Mouse (Mus musculus): Measurements from ENCODE around the gene Lpar3. TPM values are rescaled to one million over a fixed set of nuclear protein-coding genes. Genes with fewer than 3 reads are reported as not detected.

Gene Lpar3
- total RNA-seq, 2 experiments from 2014 or later, result 0.24 to 0.28 TPM

DNA sequence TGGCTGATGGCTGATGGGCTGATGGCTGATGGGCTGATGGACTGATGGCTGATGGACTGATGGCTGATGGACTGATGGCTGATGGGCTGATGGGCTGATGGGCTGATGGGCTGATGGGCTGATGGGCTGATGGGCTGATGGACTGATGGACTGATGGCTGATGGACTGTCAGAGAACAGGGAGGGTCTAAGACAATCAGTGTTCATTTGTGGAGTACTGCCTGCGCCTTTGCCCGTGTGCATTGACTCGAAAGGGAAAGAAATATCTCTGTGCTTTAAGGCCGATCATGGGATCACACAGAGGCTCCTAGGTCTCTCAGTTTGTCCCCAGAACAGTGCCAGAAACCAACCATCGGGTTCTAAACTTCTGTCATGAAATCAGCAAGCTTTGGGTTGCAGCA lies 34.4 kb downstream of the Lpar3 start:
- intact Hi-C loops (cut with DNase I), result no loop called here

DNA sequence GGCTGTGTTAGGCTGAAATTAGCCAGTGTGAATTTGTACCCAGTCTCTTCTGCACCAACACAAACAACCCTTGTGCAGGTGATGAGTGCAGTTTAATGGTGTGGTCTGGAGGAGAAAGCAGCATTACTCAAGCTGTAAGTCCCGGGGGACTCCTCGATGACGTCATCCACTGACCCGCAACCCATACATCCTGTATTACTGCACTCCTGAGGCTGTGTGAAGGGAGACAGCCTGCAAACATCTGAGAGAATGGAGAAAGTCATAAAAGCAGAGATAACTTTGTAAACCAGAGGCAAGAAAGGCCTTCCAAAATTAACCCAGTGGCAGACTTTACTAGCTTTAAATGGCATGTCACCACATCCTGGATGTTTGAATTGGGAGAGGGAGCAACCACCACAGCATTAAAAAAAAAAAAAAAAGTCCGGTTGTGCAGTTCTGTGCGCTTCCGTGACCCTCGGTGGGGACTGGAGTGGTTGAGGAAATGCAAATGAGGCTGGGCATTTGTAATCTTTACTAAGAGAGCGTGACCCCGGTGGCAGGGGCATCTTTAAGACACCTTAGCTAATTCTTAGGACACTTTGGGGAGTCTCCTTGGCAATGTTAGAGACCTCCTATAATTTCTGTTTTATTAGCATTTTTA lies 36.8 kb downstream of the Lpar3 start:
- intact Hi-C loops (cut with DNase I), result no loop called here
- DNase-seq, result no peak

More for the DNA sequence above, 34.4 kb downstream of the Lpar3 start:
- DNase-seq, result no peak

DNA sequence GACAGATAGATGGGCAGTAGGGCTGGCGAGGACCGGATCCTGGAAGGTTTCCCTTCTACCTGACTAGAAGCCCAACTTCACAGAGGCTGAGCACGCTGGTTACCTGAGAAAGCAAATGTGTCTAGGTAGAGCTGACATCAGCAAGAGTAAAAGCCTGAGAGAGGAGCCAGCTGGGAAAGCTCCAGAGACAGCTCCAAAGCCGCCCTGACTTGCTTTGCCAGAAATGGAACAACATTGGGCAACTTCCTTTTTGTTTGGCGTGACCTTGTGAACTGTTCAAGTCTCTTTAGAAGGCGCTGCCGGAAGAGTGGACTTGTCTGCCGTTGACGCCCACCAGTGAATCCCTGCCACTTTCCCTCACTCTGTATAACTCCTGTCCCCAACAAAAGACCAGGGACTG lies 39.4 kb downstream of the Lpar3 start:
- intact Hi-C loops (cut with DNase I), result no loop called here
- no peak for DNase-seq

DNA sequence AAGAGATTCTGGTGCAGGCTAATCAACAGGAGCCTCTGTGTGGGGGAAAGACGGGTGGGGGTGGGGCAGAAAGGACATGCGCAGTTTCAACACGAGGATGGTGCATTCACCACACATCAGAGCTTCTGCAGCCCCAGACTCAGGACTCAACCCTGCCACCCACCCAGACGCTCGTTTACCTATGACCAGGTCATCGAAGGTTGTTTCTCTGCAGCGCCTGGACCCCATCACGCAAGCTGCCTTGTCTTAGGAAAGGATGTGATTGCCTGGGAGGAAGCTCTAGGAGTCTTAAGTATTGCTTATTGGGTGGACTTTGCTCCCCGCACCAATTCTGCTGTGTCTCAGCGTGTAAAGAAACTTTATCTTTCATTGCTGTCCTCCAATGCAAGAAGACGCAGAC lies 40.1 kb downstream of the Lpar3 start:
- intact Hi-C loops (cut with DNase I), result no loop called here
- DNase-seq, result no peak

DNA sequence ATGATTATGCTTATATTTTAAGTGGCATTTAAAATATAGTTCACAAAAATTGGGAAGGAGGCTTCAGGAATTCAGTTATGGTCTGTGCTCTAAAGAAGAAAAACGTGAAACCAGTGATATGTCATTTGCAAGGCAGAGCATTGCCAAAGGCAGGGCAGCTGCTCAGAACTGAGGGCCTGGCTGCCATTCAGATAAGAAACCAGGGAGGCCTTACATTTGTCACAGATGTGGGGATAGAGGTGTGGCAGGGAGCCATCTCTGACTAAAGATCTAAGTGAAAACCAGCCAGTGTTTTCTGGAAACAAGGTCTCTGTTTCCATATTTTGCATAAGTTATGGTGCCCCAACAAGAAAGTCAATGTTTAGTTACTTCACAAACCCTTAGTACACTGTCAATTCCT lies 41.8 kb downstream of the Lpar3 start:
- intact Hi-C loops (cut with DNase I), result no loop called here
- no peak for DNase-seq

DNA sequence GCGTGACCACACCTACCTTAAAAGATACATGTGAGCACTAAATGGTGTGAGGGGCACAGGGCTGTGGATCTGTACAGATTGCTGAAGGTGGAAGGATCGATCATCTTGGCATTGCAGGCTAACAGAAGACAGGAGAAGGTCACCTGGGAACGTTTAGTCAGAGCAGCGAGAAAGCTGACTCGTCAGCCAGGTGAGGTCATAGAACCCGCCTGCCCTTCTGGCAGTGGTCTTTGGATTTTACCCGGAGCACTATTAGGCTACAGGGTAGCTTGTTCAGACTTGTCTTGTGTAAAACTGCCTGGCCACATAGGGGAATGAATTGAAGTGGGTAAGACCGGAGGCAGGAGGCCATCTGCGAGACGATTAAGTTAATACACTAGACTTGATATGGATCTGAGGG lies 43.4 kb downstream of the Lpar3 start:
- intact Hi-C loops (cut with DNase I), result no loop called here
- no peak for DNase-seq

DNA sequence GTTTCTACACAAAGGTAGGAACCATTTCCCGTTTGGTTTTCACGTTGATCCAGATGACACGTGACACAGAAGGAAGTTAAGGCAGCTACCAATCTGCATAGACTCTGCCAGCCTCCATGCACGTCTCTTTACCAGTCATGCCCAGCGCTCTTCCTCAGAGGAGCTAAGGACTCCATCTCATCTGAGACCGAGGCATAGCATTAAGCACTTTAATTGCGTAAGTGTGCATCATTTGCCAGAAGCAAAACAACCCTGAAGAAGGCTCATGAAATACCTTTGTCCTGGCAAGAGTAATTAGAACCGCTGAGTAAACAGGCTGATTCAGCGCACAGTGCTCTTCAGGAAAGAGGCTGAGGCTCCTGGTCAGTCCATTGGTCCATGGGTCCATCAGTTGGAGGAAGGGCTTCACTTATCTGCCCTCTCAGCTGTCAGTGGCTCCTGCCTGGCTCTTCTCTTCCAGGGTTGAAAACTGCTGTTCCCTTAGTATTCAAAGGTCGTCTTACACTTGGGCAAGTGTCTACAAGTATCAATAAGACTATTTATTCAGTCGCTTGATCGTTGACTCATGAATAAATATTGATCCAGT lies 44.9 kb downstream of the Lpar3 start:
- intact Hi-C loops (cut with DNase I), result no loop called here

DNA sequence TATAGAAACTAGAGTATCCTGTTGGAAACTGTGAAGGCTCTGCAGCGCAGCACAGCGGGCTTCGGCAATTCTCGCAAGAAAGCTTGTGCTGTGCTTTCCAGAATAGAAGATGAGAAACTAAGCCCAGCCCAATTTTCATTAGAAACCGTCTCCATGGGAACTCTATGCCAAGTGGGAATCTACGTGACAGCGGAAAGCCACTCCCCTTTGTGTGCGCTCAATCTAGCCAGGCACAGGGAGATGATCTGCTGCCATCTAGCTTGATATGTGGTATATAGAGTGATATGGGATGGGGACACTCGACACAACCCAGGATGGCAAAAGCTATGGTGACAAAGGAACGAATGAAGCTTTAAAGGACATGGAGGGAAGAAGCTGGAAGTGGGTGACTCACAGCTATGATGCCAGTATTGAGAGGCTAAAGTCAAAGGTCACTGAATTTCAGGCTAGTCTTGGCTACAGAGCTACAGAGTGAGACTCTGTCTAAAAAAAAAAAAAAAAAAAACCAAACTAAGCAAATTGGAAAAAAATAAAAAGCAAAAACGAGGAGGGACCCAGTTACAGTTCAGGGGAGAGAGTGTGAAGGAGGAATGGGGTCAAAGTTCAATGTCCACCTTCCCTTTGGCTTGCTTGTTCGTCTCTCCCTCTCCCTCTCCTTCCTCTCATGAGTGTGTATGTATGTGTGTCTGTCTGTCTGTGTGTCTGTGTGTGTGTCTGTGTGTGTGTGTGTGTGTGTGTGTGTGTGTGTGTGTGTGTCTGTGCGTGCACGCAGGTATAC lies 47.5 kb downstream of the Lpar3 start:
- no peak for DNase-seq
- intact Hi-C loops (cut with DNase I), result no loop called here

More for the DNA sequence above, 44.9 kb downstream of the Lpar3 start:
- no peak for DNase-seq

DNA sequence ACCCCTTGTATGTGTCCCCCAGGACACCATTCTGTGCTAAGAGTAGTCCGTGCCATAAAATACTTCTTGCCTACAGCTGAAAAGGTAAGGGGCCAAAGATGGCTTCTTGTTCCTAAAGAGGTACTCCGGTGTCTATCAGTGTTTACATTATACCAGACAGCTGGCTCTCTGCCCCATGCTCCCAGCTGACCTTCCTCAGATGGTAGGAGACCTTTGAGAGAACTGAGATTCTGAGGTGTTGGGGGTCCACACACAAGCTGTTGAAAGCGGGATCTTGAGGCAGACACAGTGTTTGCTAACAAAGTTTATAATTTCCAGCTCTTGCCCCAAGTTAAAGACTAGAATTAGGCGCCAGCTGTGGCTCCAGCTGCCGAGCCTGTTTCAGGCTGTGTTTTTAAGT lies 53.7 kb downstream of the Lpar3 start:
- intact Hi-C loops (cut with DNase I), result no loop called here

DNA sequence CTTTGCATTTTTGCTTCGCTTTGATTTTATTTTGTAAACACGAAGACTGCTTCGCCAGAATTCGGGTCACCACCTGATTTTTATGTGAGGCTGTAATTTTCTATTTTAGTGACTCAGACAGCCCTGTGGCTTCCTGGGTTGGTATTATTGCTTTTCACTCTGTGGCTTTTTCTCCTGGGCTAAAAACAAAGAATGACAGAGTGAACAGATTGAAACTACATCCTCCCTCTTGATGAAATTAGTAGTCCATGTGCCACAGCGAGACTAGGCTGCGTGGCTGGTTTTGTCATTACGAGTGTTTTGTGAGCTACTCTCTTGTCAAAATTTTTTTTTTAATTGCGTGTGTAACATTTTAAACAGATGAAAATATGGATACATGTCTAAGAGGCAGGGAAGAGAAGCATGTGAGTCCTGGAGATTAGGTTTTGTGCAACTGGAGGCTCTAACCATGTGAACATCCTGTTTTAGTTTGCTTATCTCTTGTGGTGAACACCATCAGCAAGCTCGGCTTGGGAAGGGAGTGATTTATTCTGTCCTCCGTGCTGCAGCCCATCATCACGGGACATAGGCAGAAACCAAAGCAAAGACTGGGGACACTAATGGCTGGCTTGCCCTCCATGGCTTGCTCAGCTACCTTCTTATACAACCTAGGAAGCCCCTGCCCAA lies 54.7 kb downstream of the Lpar3 start:
- intact Hi-C loops (cut with DNase I), result loop anchor here (5.0 kb wide), 1 partner anchor 88 kb away; no protein-coding TSS in a partner anchor
- no peak for DNase-seq

More for the DNA sequence above, 53.7 kb downstream of the Lpar3 start:
- no peak for DNase-seq

DNA sequence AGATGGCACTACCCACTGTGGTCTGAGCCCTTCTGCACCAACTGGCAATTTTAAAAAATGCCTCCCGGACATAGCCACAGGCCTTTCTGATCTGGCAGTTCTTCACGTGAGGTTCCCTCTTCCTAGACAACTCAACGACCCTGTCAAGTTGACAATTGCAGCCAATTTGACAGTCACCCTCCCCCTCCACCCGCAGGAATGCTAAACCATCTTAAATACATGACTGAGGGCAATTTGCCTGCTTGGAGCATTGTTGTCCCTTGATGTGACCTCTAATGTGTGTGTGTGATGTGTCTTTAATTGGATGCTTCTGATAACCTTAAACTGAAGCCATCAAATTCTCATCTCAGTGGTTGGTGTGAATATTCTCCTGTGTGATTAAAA lies 55.3 kb downstream of the Lpar3 start:
- no peak for DNase-seq
- intact Hi-C loops (cut with DNase I), result loop anchor here (5.0 kb wide), 1 partner anchor 89 kb away; no protein-coding TSS in a partner anchor

DNA sequence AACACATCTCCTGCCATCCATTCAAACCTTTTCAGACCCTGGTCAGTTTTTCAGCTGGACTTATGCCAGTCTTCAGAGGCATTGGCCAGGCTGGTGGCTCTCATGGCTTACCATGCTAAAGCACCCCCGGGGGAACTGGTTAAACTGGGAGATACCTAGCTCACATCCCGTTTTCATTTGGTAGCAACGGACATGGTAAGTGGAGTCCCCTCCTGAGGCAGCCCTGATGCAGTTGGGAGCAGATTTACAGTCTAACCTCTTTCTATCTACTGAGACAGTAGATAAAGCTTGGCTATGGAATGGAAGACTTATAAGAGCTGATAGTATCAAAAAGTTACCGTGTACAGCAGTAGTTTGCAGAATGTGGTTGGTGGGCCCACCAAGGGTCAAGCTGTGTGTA lies 56.2 kb downstream of the Lpar3 start:
- intact Hi-C loops (cut with DNase I), result loop anchor here (5.0 kb wide), 1 partner anchor 90 kb away; no protein-coding TSS in a partner anchor

DNA sequence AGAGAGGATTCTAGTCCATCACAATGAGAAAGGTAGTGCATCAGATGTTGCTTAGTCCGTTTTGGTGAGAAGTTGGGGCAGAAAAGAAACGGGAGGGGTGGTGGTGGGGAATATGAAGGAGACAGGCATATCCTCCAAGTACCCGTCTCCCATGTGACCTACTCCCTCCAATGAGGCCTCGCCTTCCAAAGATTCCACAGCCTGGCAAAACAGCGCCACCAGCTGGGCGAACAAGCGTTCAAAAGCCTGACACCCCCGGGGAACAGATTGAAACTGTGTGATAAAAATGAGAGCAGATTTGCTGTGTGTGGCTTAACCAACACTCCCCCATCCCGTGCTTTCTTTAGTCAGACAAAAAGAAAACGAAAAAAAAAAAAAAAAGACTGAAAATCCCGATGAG lies 56.7 kb downstream of the Lpar3 start:
- intact Hi-C loops (cut with DNase I), result loop anchor here (5.0 kb wide), 1 partner anchor 90 kb away; no protein-coding TSS in a partner anchor
- DNase-seq, result no peak

More for the DNA sequence above, 56.2 kb downstream of the Lpar3 start:
- DNase-seq, result no peak

DNA sequence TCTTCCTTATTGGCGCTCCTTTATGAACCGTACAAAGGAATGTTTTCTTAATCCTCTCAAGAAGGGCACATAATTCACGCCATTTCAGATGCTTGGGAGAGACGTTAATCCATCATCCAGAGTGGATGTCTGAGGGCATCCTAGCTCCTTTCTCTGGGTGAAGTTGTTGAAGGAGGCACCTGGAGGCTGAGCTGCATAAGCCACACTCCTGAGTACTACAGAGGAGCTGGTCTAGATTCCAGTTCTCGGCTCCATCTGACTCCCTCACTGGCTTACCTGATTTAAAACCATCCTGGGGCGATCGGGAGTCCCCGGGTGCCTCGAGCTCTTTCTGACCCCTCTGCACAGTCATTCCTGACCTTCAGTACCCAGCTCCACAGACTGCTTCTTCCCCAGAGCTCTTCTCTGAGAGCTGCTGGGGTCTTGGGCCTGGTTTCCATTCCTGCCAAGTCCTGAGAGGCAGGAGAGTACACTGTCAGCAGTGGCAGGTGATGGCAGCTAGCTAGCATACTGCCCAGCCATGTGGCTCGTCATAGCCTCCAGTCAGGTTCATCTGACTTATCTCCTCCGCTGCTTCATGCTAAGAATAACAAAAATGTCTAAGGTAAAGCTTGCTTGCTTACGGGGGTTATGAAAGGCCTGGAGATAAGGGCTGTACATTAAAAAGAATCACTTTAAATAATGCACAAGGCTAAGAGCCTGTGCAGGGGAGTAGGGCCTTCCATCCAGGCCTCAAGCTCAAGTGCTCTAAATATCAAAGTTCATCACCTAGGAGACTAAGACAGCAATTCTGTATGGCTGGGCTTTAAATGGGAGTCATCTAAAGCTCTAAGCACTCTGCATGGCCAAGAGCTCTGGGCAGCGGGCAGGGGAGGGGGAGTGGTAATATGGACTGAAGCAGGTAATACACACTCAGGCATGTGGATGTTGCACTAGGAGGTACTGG lies 57.7 kb downstream of the Lpar3 start:
- intact Hi-C loops (cut with DNase I), result loop anchor here (5.0 kb wide), 1 partner anchor 91 kb away; no protein-coding TSS in a partner anchor
- peak in 1 of 2 experiments; percentile 11 for DNase-seq

DNA sequence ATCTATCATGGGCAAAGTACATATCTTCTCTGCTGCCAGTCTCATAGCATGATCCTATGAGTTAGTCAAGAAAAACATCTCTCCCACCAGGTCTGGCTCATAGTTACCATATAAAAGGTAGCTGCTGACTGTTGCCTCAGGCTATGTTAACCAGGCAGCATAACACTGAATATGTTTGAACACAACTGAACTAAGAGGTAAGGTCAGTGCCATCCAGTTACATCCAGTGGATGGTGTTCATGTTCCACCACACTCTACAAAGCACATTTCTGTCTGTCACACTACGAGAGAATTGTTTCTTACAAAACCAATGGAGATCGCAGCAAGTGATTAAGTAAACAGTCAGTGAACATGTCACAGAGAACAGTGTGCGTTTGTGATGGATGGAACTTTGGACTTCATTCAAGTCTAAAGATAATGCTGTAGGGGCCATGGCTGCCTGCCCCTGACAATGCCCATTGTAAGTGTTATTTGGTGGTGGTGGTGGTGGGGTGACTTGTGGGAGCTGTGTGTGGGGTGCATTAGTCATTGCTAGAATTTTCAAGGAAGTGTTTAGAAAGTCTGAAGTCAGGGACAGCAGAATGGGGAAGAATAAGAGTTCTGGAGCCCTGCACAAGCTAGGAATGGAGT lies 63.1 kb downstream of the Lpar3 start:
- intact Hi-C loops (cut with DNase I), result no loop called here
- DNase-seq, result no peak

DNA sequence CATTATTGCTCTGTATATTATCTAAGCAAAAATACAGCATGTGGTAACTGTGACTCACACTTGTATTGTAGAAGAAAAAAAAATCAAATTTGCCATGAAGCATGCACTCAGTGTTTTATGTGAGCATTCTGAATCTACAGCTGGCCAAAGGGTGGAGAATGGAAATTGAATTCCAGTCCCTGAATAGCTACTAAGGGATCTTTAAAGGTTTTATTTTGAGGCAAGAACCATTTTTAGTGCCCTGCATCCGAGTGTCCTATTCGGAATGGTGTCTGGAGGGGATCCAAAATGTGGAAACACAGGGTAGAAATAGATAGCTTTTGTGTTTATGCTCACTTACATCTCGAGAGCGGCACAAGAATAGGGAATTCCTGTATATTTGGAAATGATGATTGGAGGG lies 65.4 kb downstream of the Lpar3 start:
- no peak for DNase-seq

DNA sequence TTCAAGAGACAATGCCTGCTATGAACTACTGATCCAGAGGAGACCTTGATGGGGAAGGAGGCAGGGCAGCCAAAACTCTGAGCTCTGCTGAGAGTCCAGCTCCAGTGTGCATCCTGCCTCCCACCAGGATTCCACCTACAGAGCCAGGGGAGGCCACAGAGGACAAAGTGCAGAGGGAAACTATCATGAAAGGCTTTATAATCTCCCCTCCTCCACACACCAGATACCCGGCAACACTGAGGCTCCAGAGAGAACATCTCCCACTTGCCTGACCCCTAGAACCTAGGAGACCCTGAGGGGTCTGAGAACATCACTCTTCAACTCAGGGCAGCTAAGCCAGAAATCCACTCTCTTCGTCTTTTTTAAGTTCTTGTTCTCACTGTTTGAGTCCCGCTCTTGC lies 71.2 kb downstream of the Lpar3 start:
- DNase-seq, result no peak
- intact Hi-C loops (cut with DNase I), result no loop called here

More for the DNA sequence above, 65.4 kb downstream of the Lpar3 start:
- intact Hi-C loops (cut with DNase I), result no loop called here

DNA sequence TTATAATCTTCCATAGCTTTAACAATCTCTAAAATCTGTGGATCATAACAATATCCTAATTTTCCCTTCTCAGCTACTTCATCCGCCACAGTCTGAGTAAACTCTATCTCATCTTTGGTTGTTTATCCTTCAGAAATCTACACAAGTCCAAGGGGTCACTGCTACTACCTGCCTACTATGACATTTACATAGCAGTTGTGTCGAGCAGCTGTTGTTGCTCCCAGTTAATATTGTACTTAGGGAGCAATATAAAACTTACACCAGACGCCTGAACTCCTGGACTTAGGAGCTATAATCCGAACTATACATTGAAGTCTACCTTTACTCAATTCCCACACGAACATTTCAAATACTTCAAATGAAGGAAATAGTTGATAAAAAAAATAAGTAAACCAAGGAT lies 71.8 kb downstream of the Lpar3 start:
- no peak for DNase-seq

DNA sequence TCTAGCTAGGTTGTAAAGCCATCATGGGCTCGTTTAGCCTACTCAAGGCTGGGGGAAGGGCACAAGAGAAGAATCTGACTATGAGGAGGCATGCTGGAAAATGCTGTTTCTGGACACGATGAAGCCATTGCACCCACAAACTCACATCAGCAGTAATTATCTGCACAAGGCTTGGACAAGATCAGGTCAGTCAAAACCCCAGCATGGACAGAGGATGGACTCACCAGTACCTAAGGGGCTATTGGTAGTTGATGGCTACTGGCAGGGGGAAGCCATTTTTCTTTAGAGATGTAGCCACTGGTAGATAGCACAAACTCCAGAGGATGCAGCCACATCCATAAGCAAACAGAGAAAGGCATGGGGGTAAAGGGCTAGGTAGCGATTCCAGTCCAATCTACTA lies 81.7 kb downstream of the Lpar3 start:
- intact Hi-C loops (cut with DNase I), result no loop called here
- no peak for DNase-seq

More for the DNA sequence above, 71.8 kb downstream of the Lpar3 start:
- intact Hi-C loops (cut with DNase I), result no loop called here
